Mouse (Mus musculus) lung, embryonic 16.5 days (tissue): ENCODE results near the gene Cyp2s1. TPM values are rescaled to one million over a fixed set of nuclear protein-coding genes. Genes with fewer than 3 reads are reported as not detected.

Experiments used
- ATAC-seq: fragments of 200-750 bp; cut with Nextera tagmentation; 2 replicates; pipeline ENCODE4 v1.8.0; 2017; ENCODE audit warnings: low read depth, mild to moderate bottlenecking, moderate library complexity
- H3K27ac ChIP-seq: fragments of 300-500 bp; sonication (generic); 2 replicates; pipeline ENCODE4 v1.5.1; 2014; ENCODE audit warnings: mild to moderate bottlenecking, control low read depth, low read length
- H3K27me3 ChIP-seq: fragments of 300-500 bp; sonication (generic); 2 replicates; pipeline ENCODE4 v1.6.1; 2014; ENCODE audit warnings: low read depth, low read length, mixed read lengths; ENCODE audit not compliant: control insufficient read depth, insufficient read depth
- H3K36me3 ChIP-seq: fragments of 300-500 bp; sonication (generic); 2 replicates; pipeline ENCODE4 v1.6.1; 2014; ENCODE audit warnings: low read length; ENCODE audit not compliant: control insufficient read depth, insufficient read depth
- H3K4me1 ChIP-seq: fragments of 300-500 bp; sonication (generic); replicated peaks from 2 replicates; pipeline ENCODE4 v1.6.1; 2014; ENCODE audit warnings: low read length, mixed read lengths; ENCODE audit not compliant: control insufficient read depth, insufficient read depth
- H3K4me2 ChIP-seq: fragments of 300-500 bp; sonication (generic); 2 replicates; pipeline ENCODE4 v1.6.1; 2014; ENCODE audit warnings: low read depth, low read length, control low read depth
- H3K4me3 ChIP-seq: fragments of 300-500 bp; sonication (generic); 2 replicates; pipeline ENCODE4 v1.5.1; 2014; ENCODE audit warnings: mild to moderate bottlenecking, low read length, control low read depth
- H3K9ac ChIP-seq: fragments of 300-500 bp; sonication (generic); 2 replicates; pipeline ENCODE4 v1.6.1; 2014; ENCODE audit warnings: low read length, control low read depth
- H3K9me3 ChIP-seq: fragments of 300-500 bp; sonication (generic); 2 replicates; pipeline ENCODE4 v1.6.1; 2016; ENCODE audit warnings: low read length; ENCODE audit not compliant: control insufficient read depth
- WGBS: fragments of 180-500 bp; shearing (Covaris S2); extraction: QIAGEN DNeasy Blood & Tissue Kit; methylation state at CpG from one replicate; pipeline ENCODE4 v1.1.7; 2014; 5-methylcytosine and 5-hydroxymethylcytosine counted together
- polyA plus RNA-seq: library from polyadenylated mRNA; unstranded; fragments of >200 nt; fragmentation: Nextera tagmentation; extraction: Ambion mirVana; gene quantifications from 2 replicates; pipeline ENCODE4 v1.2.1, GENCODE M21; 2015

Cyp2s1 gene
- polyA plus RNA-seq, 1 experiment from 2014 or later = 18.9 TPM

DNA sequence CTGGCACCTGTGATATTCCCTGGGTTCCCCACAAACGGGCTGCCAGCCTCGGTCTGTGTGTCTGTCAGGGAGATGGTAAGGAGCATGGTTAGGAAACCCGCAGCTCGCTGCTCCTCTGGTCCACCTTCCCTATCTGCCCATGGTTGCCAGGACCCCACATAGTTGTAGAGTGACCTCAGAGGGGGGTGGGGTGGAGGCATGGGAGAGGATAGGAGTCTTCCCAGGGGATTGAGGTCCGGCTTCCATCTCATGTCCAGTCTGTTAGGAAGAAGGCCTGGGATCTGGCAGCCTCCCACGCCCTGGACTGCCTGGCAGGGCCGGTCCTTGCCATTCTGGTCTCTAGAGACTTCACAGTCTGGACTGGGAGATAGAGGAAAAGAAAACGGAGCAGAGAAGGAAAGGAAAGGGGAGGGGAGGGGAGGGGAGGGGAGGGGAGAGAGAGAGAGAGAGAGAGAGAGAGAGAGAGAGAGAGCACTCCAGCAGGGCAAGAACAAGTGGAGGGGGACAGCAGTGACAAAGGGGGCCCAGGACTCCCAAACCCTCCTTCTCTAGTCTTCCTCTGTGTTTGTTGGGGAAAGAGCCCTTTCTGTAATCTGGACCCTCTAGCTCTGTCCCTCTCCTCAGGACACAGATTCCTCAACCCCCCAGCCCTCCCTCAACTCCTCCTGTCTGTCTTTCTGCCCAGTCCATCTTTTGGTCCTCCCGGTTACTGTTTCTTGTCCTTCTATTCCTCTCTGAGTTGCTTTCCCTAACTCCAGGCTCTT is 29.1 kb downstream of the Cyp2s1 start:
- peak; percentile 2; the same call in 1 of the 2 replicates for ATAC-seq
- Histone ChIP-seq H3K4me1 (peaks cover 13% of the 10 kb centered on the region), H3K27me3 (no peaks in the 10 kb centered on the region), H3K36me3 (no peaks in the 10 kb centered on the region), H3K4me2 (peak overlapping the region; percentile 82), H3K27ac (peak overlapping the region; percentile 25; the same call in 1 of the 2 replicates), H3K9me3 (no peaks in the 10 kb centered on the region), H3K4me3 (peak overlapping the region; percentile 62), H3K9ac (peak overlapping the region; percentile 70)
- 20% methylated on average over 8 of the region's 9 CpGs for WGBS

DNA sequence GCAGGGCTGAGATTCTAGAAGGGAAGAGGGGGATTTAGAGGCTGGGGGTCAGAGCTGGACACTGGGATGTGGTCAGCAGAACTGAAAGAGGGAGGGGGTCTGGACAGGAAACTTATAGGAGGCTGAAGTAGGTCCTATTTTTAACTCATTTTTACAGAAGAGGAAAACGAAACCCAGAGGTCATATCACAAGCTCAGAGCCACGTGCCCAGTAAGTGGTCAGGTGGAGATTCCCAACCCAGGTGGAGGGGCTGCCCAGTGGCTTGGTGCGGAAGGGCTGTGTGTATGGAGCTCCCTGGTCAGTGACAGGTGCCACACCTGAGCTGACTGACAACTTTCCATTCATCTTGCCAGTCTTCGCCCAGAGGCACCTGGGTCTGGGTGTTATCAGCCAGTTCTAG is 29.7 kb downstream of the Cyp2s1 start:
- ATAC-seq = no peak
- Histone ChIP-seq H3K9ac (no peak overlapping the region), H3K27ac (no peak overlapping the region)

DNA sequence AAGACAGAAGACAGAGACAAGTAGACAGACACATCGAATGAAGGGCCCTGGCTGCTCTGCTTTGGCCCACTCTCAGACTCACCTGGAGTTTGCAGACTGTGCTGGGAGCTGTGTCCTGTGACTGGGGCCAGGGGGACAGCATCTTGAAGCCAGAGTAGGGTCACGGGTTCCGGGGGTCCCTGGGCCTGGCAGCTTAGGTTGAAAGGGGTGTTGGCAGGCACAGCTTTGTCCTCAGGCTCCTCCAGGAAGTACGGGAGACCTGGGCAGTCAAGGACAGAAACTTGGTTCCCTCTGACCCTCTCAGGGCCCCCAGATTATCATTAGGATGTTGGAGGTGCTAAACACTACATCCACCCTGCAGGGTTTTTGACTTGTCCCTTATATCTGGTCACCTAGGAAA is 31.0 kb downstream of the Cyp2s1 start:
- Histone ChIP-seq H3K9ac (no peak overlapping the region), H3K27ac (no peak overlapping the region), H3K4me3 (no peak overlapping the region), H3K27me3 (no peaks in the 10 kb centered on the region), H3K4me1 (peaks cover 28% of the 10 kb centered on the region), H3K9me3 (no peaks in the 10 kb centered on the region), H3K36me3 (no peaks in the 10 kb centered on the region), H3K4me2 (no peak overlapping the region)
- no peak for ATAC-seq
- 65% methylated on average over 4 of the region's 4 CpGs for WGBS

More for the DNA sequence above, 29.7 kb downstream of the Cyp2s1 start:
- Histone ChIP-seq H3K4me2 (peak overlapping the region; percentile 82; the same call in 1 of the 2 replicates), H3K9me3 (no peaks in the 10 kb centered on the region), H3K27me3 (no peaks in the 10 kb centered on the region), H3K36me3 (no peaks in the 10 kb centered on the region), H3K4me1 (peaks cover 17% of the 10 kb centered on the region), H3K4me3 (no peak overlapping the region)
- 56% methylated on average over 4 of the region's 4 CpGs for WGBS

DNA sequence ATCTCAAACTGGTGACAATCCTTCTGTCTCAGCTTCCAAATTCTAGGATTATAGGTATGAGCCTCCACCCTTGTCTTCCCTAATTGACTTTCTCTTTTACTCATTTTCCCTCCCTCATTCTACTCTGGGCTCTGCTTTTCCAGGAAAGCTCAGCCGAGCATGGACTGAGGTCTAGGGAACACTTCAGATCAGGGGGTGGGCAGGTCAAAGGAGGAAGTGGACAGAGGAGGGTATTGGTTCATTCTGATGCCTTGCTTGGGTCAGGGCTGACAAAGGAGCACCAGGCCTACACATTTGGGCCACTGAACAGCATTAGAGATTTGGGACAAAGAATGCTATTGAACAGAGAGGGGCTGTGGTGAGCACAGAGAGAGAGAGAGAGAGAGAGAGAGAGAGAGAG is 31.9 kb downstream of the Cyp2s1 start:
- H3K4me2 ChIP-seq = no peak overlapping the region
- no peaks in the 10 kb centered on the region for H3K27me3 ChIP-seq
- ATAC-seq = no peak
- no peaks in the 10 kb centered on the region for H3K36me3 ChIP-seq
- WGBS = 35% methylated on average over 1 of the region's 1 CpGs
- H3K9ac ChIP-seq = no peak overlapping the region
- H3K9me3 ChIP-seq = no peaks in the 10 kb centered on the region
- H3K27ac ChIP-seq = no peak overlapping the region
- H3K4me1 ChIP-seq = peaks cover 28% of the 10 kb centered on the region
- no peak overlapping the region for H3K4me3 ChIP-seq

DNA sequence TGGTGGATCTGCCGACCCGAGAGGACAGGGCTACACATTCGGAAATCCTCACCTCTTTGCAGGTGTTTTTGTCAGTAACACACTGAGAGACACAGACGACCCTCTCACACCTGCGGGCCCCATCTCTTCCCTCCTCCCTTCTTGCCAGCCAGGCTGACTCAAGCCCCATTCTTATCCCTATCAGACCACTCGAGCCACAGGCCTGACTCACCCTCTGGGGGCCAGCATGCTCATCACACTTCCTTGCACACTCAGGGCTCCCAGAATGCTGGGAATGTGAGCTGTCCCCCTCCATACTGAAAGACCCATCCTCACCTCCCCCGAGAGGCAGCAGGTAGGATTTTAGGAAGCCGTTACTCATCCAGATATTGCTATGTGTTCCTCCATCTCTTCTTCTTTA is 33.0 kb downstream of the Cyp2s1 start:
- no peaks in the 10 kb centered on the region for H3K9me3 ChIP-seq
- no peak overlapping the region for H3K4me3 ChIP-seq
- no peaks in the 10 kb centered on the region for H3K27me3 ChIP-seq
- H3K36me3 ChIP-seq = no peaks in the 10 kb centered on the region
- no peak for ATAC-seq
- no peak overlapping the region for H3K9ac ChIP-seq
- WGBS = 62% methylated on average over 8 of the region's 8 CpGs
- H3K4me1 ChIP-seq = peaks cover 19% of the 10 kb centered on the region
- H3K27ac ChIP-seq = no peak overlapping the region
- H3K4me2 ChIP-seq = no peak overlapping the region

DNA sequence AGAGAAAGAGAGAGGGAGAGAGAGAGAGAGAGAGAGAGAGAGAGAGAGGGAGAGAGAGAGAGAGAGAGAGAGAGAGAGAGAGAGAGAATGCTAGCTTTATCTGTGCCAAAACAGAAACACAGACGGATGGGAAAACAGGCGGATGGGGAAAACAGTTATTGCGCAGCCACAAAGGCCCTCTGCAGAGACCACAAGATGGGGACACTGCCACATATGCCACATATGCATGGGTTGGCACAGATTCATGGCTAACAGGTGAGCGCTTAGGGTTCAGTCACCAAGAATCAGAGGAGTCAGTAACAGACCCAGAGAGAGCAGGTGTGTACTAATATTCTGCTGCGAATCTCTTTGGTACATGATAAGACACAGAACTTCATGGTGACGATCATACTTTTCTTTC is 34.0 kb downstream of the Cyp2s1 start:
- H3K9me3 ChIP-seq = no peaks in the 10 kb centered on the region
- no peaks in the 10 kb centered on the region for H3K27me3 ChIP-seq
- H3K4me3 ChIP-seq = no peak overlapping the region
- H3K4me1 ChIP-seq = peaks cover 16% of the 10 kb centered on the region
- 0 out of 2 replicates have a peak overlapping the region, but pooled peaks have one; percentile 6 for H3K4me2 ChIP-seq
- no peak for ATAC-seq
- WGBS = 63% methylated on average over 6 of the region's 6 CpGs
- no peak overlapping the region for H3K27ac ChIP-seq
- H3K36me3 ChIP-seq = peaks cover 3% of the 10 kb centered on the region; the same call in 1 of the 2 replicates
- H3K9ac ChIP-seq = no peak overlapping the region

DNA sequence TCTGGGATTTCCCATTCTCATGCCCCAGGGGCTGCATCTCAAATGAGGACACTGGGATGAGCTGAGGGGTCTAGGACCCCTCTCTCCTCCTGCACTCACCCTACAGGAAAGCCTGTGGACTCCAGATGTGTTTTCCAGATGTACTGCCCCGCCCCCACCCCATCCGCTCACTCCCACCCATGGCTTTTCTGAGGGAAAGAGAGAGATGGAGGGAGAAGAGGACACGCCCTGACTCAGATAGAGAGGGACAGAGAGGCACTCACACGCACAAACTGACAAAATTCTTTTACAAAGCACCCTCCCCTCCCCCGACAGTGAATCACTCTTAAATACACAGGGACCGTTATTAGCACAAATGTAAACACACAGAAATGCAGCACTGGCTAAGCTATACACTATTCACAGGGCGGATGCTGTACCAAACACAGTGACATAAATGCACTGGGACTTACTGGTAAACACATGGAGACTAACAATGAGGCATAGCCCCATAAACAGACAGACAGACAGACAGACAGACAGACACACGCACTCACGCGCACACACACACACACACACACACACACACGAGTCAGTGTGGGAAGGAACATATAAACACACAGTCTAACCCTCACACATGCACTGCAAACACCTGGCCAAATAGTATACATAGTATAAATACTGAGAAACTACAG is 34.6 kb downstream of the Cyp2s1 start:
- peak overlapping the region; percentile 65 for H3K9ac ChIP-seq
- 17% methylated on average over 11 of the region's 11 CpGs for WGBS
- peak overlapping the region; percentile 40 for H3K4me3 ChIP-seq

DNA sequence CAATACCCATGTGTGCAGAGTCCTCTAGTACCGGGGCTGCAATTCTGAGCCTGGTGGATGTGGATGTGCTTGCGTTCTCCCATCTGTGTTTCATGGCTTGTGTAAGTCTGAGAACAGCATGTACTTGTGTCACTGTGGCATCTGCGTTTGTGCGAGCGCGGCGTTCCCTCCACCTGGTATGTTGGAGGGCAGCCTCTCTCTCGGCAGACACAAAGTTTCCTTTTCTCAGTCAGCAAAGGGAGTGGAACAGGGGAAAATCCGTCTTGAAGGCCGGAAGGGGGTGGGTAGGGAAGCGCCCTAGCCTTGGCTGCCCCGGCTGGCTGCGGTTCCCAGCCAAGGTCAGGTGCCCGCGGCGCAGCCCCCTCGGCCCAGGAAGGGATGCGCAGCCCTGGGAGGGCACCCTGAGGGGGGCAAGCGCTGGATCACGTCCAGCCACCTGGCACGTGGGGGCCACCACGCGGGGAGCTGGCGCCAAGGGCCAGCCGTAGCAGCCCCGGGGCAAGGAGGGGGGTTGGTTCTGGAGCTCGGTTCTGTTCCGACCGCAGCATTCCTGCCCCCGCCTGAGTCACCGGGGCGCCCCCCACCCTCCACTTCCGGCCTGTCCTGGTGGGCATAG is 35.3 kb downstream of the Cyp2s1 start:
- ATAC-seq = peak; percentile 44
- Histone ChIP-seq H3K4me1 (peaks cover 16% of the 10 kb centered on the region), H3K4me2 (peak overlapping the region; percentile 83), H3K9ac (peak overlapping the region; percentile 65), H3K27ac (peak overlapping the region; percentile 87), H3K9me3 (no peaks in the 10 kb centered on the region), H3K4me3 (peak overlapping the region; percentile 40), H3K27me3 (no peaks in the 10 kb centered on the region), H3K36me3 (peaks cover 3% of the 10 kb centered on the region; the same call in 1 of the 2 replicates)
- WGBS = 11% methylated on average over 26 of the region's 33 CpGs

More for the DNA sequence above, 34.6 kb downstream of the Cyp2s1 start:
- H3K27me3 ChIP-seq = no peaks in the 10 kb centered on the region
- no peaks in the 10 kb centered on the region for H3K9me3 ChIP-seq
- peak overlapping the region; percentile 83 for H3K4me2 ChIP-seq
- peaks cover 16% of the 10 kb centered on the region for H3K4me1 ChIP-seq
- peak overlapping the region; percentile 87 for H3K27ac ChIP-seq
- peaks cover 3% of the 10 kb centered on the region; the same call in 1 of the 2 replicates for H3K36me3 ChIP-seq
- peak; percentile 81 for ATAC-seq

DNA sequence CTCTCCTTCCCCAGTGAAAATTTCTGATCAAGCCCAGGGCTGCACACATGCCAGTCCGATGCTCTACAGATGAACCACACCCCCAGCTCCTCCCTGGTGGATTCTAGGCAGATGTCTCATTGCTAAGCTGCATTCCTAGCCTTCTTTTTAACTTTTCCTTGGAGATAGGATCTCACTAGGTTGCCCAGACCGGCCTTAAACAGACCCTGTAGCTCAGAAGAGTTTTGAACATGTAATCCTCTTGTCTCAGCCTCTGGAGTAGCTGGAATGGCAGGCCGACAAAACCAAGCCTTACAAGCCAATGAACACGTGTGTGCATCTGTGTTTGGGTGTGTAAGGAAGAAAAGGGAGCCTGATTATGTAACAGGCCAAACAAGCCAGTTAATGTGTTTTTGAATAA is 36.0 kb downstream of the Cyp2s1 start:
- Histone ChIP-seq H3K4me3 (no peak overlapping the region), H3K9me3 (no peaks in the 10 kb centered on the region), H3K27me3 (no peaks in the 10 kb centered on the region), H3K4me1 (peaks cover 16% of the 10 kb centered on the region), H3K4me2 (no peak overlapping the region), H3K27ac (peak overlapping the region; percentile 87), H3K36me3 (peaks cover 3% of the 10 kb centered on the region; the same call in 1 of the 2 replicates), H3K9ac (no peak overlapping the region)
- WGBS = 49% methylated on average over 4 of the region's 4 CpGs
- ATAC-seq = no peak
